Mouse (Mus musculus) C2C12 (cell line): ENCODE data around the gene Dffa. TPM values are rescaled to one million over a fixed set of nuclear protein-coding genes. Genes with fewer than 3 reads are reported as not detected.

Source experiments
- H3K27me3 ChIP-seq: one replicate; pipeline ENCODE4 v1.6.1; 2011; ENCODE audit not compliant: control insufficient read depth, insufficient read depth, insufficient read length
- H3K36me3 ChIP-seq: one replicate; pipeline ENCODE4 v1.6.1; 2011; ENCODE audit not compliant: control insufficient read depth, insufficient read depth
- H3K4me3 ChIP-seq: one replicate; pipeline ENCODE4 v1.5.1; 2011; ENCODE audit warnings: mild to moderate bottlenecking, control low read depth; ENCODE audit not compliant: poor library complexity, insufficient read depth, severe bottlenecking
- H3K79me2 ChIP-seq: one replicate; pipeline ENCODE4 v1.6.1; 2011; ENCODE audit not compliant: control insufficient read depth, insufficient read depth
- H3K79me3 ChIP-seq: one replicate; pipeline ENCODE4 v1.6.1; 2011; ENCODE audit warnings: low read depth, control low read depth
- H3ac ChIP-seq: one replicate; pipeline ENCODE3; 2011; ENCODE audit warnings: low read depth; ENCODE audit not compliant: control insufficient read depth, insufficient read length
- CEBPB ChIP-seq: IDR thresholded peaks from one replicate; pipeline ENCODE4 v1.6.1; 2011; ENCODE audit warnings: low read depth, mild to moderate bottlenecking, control low read depth, moderate library complexity
- CTCF ChIP-seq: IDR thresholded peaks from one replicate; pipeline ENCODE4 v1.5.1; 2011; ENCODE audit not compliant: control insufficient read depth, insufficient read depth, insufficient read length
- FOSL1 ChIP-seq: IDR thresholded peaks from one replicate; pipeline ENCODE4 v1.8.0; 2011; ENCODE audit warnings: mild to moderate bottlenecking, low read length; ENCODE audit not compliant: poor library complexity, insufficient read depth, severe bottlenecking
- MAX ChIP-seq: IDR thresholded peaks from one replicate; pipeline ENCODE4 v1.6.1; 2011; ENCODE audit warnings: mild to moderate bottlenecking, control low read depth
- MYOD1 ChIP-seq: IDR thresholded peaks from one replicate; pipeline ENCODE4 v1.6.1; 2011; ENCODE audit warnings: low read depth; ENCODE audit not compliant: control insufficient read depth, insufficient read length
- MYOG ChIP-seq: IDR thresholded peaks from one replicate; pipeline ENCODE4 v1.6.1; 2011; ENCODE audit not compliant: control insufficient read depth, insufficient read length; ENCODE audit errors: extremely low read depth
- USF1 ChIP-seq: IDR thresholded peaks from one replicate; pipeline ENCODE4 v1.6.1; 2011; ENCODE audit warnings: low read depth, mild to moderate bottlenecking, control low read depth, moderate library complexity
- polyA plus RNA-seq: library from polyadenylated mRNA; unstranded; fragments of >200 nt; fragmentation: generic; extraction: Trizol; gene quantifications from one replicate; pipeline ENCODE4 v1.2.1, GENCODE M21; 2012; ENCODE audit warnings: missing spikeins

Gene Dffa
- polyA plus RNA-seq, 1 experiment = 13.1 TPM

DNA sequence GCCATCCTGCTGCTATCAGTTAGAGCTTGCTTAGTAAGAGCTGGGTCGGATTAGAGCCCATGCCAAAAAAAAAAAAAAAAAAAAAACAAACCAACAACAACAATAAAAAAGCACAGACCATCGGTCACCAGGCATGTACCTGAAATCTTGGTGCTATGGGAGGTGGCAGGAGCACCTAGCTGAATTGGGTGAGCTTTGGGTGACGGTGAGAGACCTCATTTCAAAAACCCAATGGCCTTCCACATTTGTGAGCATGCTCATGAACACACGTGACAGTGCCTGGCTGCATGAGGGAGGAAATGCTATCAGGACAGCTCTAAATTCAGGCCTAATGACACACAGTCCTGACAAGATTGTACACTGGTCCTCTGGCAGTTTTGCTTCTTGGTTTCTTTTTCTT, 44.1 kb downstream of the Dffa start:
- H3K27me3 ChIP-seq = no peaks in the 10 kb centered on the region
- H3K79me3 ChIP-seq = no peaks in the 10 kb centered on the region
- H3K79me2 ChIP-seq = no peaks in the 10 kb centered on the region
- no peak overlapping the region for H3ac ChIP-seq
- TF ChIP-seq CTCF (no peak), CEBPB (no peak), MYOG (no peak), USF1 (no peak), FOSL1 (no peak), MYOD1 (no peak), MAX (no peak)
- H3K36me3 ChIP-seq = peaks cover 37% of the 10 kb centered on the region
- no peak overlapping the region for H3K4me3 ChIP-seq

- peaks cover 49% of the 10 kb centered on the region for H3K36me3 ChIP-seq
- H3K27me3 ChIP-seq = no peaks in the 10 kb centered on the region
- H3K4me3 ChIP-seq = no peak overlapping the region
- no peaks in the 10 kb centered on the region for H3K79me2 ChIP-seq
- no peak overlapping the region for H3ac ChIP-seq
- H3K79me3 ChIP-seq = no peaks in the 10 kb centered on the region
- no peak for TF ChIP-seq USF1
- TF ChIP-seq CEBPB = no peak
- TF ChIP-seq FOSL1 = no peak
- no peak for TF ChIP-seq MYOD1
- TF ChIP-seq MAX = no peak
- no peak for TF ChIP-seq CTCF
- TF ChIP-seq MYOG = no peak
Observed at GRCm38 (mm10) chr4:149149196-149149595, 45.2 kb downstream of the Dffa start.

- TF ChIP-seq MAX (no peak), USF1 (no peak), FOSL1 (no peak), MYOG (no peak), CEBPB (no peak), MYOD1 (no peak), CTCF (no peak)
- no peak overlapping the region for H3K4me3 ChIP-seq
- peaks cover 53% of the 10 kb centered on the region for H3K36me3 ChIP-seq
- H3K27me3 ChIP-seq = no peaks in the 10 kb centered on the region
- H3ac ChIP-seq = no peak overlapping the region
- no peaks in the 10 kb centered on the region for H3K79me3 ChIP-seq
- H3K79me2 ChIP-seq = no peaks in the 10 kb centered on the region
Observed at GRCm38 (mm10) chr4:149149611-149150010, 45.7 kb downstream of the Dffa start.

DNA sequence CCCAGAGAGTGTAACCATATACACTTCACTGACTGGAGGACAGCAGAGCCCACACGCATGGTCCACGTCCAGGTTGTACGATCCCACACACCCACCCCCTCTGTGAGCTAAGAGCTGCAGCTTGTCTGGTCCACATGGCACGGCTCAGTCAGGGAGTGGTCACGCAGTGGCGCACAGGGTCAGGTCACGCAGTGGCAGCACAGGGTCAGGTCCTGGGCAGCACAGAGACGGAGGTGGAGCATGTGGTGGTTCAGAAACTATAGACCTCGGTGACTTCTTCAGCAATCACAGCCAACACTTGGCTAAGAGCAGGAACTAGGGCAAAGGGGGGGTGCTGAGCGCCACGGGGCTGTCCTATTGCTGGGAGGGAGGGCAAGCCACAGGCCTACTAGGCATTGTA, 46.3 kb downstream of the Dffa start:
- no peak overlapping the region for H3ac ChIP-seq
- H3K4me3 ChIP-seq = no peak overlapping the region
- H3K79me3 ChIP-seq = no peaks in the 10 kb centered on the region
- no peaks in the 10 kb centered on the region for H3K27me3 ChIP-seq
- TF ChIP-seq MYOD1 (no peak), FOSL1 (no peak), USF1 (no peak), MAX (no peak), CTCF (no peak), MYOG (no peak), CEBPB (no peak)
- H3K79me2 ChIP-seq = no peaks in the 10 kb centered on the region
- H3K36me3 ChIP-seq = peaks cover 59% of the 10 kb centered on the region

- no peak overlapping the region for H3ac ChIP-seq
- no peak for TF ChIP-seq MAX
- H3K4me3 ChIP-seq = no peak overlapping the region
- no peaks in the 10 kb centered on the region for H3K79me2 ChIP-seq
- H3K36me3 ChIP-seq = peaks cover 64% of the 10 kb centered on the region
- no peaks in the 10 kb centered on the region for H3K79me3 ChIP-seq
- H3K27me3 ChIP-seq = no peaks in the 10 kb centered on the region
Observed at GRCm38 (mm10) chr4:149150721-149151120, 46.8 kb downstream of the Dffa start.

GRCm38 (mm10) chr4:149154859-149155258, 50.9 kb downstream of the Dffa start:
- no peak for TF ChIP-seq MYOD1
- no peak for TF ChIP-seq FOSL1
- TF ChIP-seq USF1 = no peak
- TF ChIP-seq MAX = no peak
- no peak for TF ChIP-seq CEBPB
- no peak for TF ChIP-seq CTCF
- no peak for TF ChIP-seq MYOG
- Histone ChIP-seq H3ac (no peak overlapping the region), H3K4me3 (no peak overlapping the region), H3K27me3 (no peaks in the 10 kb centered on the region), H3K79me3 (peaks cover 8% of the 10 kb centered on the region), H3K79me2 (peaks cover 12% of the 10 kb centered on the region), H3K36me3 (peaks cover 97% of the 10 kb centered on the region)

GRCm38 (mm10) chr4:149155711-149156110, 51.8 kb downstream of the Dffa start:
- Histone ChIP-seq H3K79me3 (peaks cover 12% of the 10 kb centered on the region), H3ac (no peak overlapping the region), H3K4me3 (no peak overlapping the region), H3K36me3 (peaks cover 97% of the 10 kb centered on the region), H3K79me2 (peaks cover 12% of the 10 kb centered on the region), H3K27me3 (no peaks in the 10 kb centered on the region)
- TF ChIP-seq MAX (no peak), CTCF (no peak), USF1 (no peak), MYOG (no peak), MYOD1 (no peak), CEBPB (no peak), FOSL1 (no peak)
